Mouse (Mus musculus): ENCODE measurements around the gene 4931414P19Rik.
"Not testable (repeated sequence)": the region's sequence is repeated elsewhere in the genome, so short reads cannot be mapped to it uniquely, and the experiment has no call there.

4931414P19Rik gene

GRCm38 (mm10) chr14:54628103-54628502, 22.3 kb upstream of the 4931414P19Rik start:
- no peak for DNase-seq (ENCODE audit: low spot score)

GRCm38 (mm10) chr14:54624976-54625375, 19.2 kb upstream of the 4931414P19Rik start:
- DNase-seq (ENCODE audit: low spot score) = no peak

GRCm38 (mm10) chr14:54623334-54623733, 17.5 kb upstream of the 4931414P19Rik start:
- DNase-seq (ENCODE audit: low spot score) = no peak

- DNase-seq (ENCODE audit: low spot score) = no peak
Observed at GRCm38 (mm10) chr14:54621133-54621532, 15.3 kb upstream of the 4931414P19Rik start, which contains the start of gene Psmb11. Gene Psmb11, plus strand, starts transcription at chr14:54621433.

GRCm38 (mm10) chr14:54617897-54618365, 12.1 kb upstream of the 4931414P19Rik start, which contains the start of gene Psmb5:
Gene Psmb5, minus strand, starts transcription at chr14:54618022.
- DNase-seq (ENCODE audit: low spot score) = peak; percentile 90

GRCm38 (mm10) chr14:54617152-54617896, 11.5 kb upstream of the 4931414P19Rik start:
- no peak for DNase-seq (ENCODE audit: low spot score)

- no peak for DNase-seq (ENCODE audit: low spot score)
Observed at GRCm38 (mm10) chr14:54616226-54616825, 10.5 kb upstream of the 4931414P19Rik start.

- not testable (repeated sequence) for DNase-seq (ENCODE audit: low spot score)
Observed at GRCm38 (mm10) chr14:54614130-54614529, 8.3 kb upstream of the 4931414P19Rik start.

- DNase-seq (ENCODE audit: low spot score) = no peak
Observed at GRCm38 (mm10) chr14:54610648-54611047, 4.9 kb upstream of the 4931414P19Rik start.

GRCm38 (mm10) chr14:54609962-54610361, 4.2 kb upstream of the 4931414P19Rik start:
- DNase-seq (ENCODE audit: low spot score) = no peak

- DNase-seq (ENCODE audit: low spot score) = no peak
Observed at GRCm38 (mm10) chr14:54609245-54609644, 3.5 kb upstream of the 4931414P19Rik start.

GRCm38 (mm10) chr14:54607226-54607625, 1.4 kb upstream of the 4931414P19Rik start:
- no peak for DNase-seq (ENCODE audit: low spot score)

GRCm38 (mm10) chr14:54603686-54604085, 2.1 kb downstream of the 4931414P19Rik start:
- no peak for DNase-seq (ENCODE audit: low spot score)

GRCm38 (mm10) chr14:54603038-54603654, 2.6 kb downstream of the 4931414P19Rik start:
- DNase-seq (ENCODE audit: low spot score) = peak; percentile 95

GRCm38 (mm10) chr14:54602613-54603012, 3.2 kb downstream of the 4931414P19Rik start:
- no peak for DNase-seq (ENCODE audit: low spot score)

GRCm38 (mm10) chr14:54601601-54602000, 4.2 kb downstream of the 4931414P19Rik start:
- DNase-seq (ENCODE audit: low spot score) = no peak

- no peak for DNase-seq (ENCODE audit: low spot score)
Observed at GRCm38 (mm10) chr14:54597084-54597483, 8.7 kb downstream of the 4931414P19Rik start.

GRCm38 (mm10) chr14:54594631-54595414, 11.0 kb downstream of the 4931414P19Rik start:
- DNase-seq (ENCODE audit: low spot score) = no peak

GRCm38 (mm10) chr14:54594055-54594454, 11.7 kb downstream of the 4931414P19Rik start:
- DNase-seq (ENCODE audit: low spot score) = no peak

GRCm38 (mm10) chr14:54592319-54592934, 13.4 kb downstream of the 4931414P19Rik start:
- DNase-seq (ENCODE audit: low spot score) = peak; percentile 67

GRCm38 (mm10) chr14:54591056-54591455, 14.7 kb downstream of the 4931414P19Rik start:
- DNase-seq (ENCODE audit: low spot score) = no peak
